Mouse (Mus musculus) adrenal gland, postnatal 10 days (tissue): Measurements from ENCODE around the gene Slirp. TPM values are rescaled to one million over a fixed set of nuclear protein-coding genes. Genes with fewer than 3 reads are reported as not detected.
"Not testable (repeated sequence)": the region's sequence is repeated elsewhere in the genome, so short reads cannot be mapped to it uniquely, and the experiment has no call there.

ENCODE experiments used
- DNase-seq: peaks from one replicate; pipeline ENCODE4 v3.0.0; 2021; ENCODE audit warnings: mixed read lengths
- microRNA-seq: library from miRNA; unstranded; fragments of <30 nt; microRNA quantifications from one replicate; pipeline ENCODE4 v1.2.0, GENCODE M21; 2021
- total RNA-seq, 2 experiments: library from RNA; stranded (reverse); gene quantifications; 2 replicates each; pipeline ENCODE4 v1.2.3; 2021

Gene Slirp
- total RNA-seq, 2 experiments from 2014 or later = 186 to 195 TPM

- DNase-seq = no peak
Observed at GRCm38 (mm10) chr12:87428295-87428694, 15.4 kb upstream of the Slirp start.

GRCm38 (mm10) chr12:87428885-87429284 lies 14.8 kb upstream of the Slirp start:
- no peak for DNase-seq

DNA sequence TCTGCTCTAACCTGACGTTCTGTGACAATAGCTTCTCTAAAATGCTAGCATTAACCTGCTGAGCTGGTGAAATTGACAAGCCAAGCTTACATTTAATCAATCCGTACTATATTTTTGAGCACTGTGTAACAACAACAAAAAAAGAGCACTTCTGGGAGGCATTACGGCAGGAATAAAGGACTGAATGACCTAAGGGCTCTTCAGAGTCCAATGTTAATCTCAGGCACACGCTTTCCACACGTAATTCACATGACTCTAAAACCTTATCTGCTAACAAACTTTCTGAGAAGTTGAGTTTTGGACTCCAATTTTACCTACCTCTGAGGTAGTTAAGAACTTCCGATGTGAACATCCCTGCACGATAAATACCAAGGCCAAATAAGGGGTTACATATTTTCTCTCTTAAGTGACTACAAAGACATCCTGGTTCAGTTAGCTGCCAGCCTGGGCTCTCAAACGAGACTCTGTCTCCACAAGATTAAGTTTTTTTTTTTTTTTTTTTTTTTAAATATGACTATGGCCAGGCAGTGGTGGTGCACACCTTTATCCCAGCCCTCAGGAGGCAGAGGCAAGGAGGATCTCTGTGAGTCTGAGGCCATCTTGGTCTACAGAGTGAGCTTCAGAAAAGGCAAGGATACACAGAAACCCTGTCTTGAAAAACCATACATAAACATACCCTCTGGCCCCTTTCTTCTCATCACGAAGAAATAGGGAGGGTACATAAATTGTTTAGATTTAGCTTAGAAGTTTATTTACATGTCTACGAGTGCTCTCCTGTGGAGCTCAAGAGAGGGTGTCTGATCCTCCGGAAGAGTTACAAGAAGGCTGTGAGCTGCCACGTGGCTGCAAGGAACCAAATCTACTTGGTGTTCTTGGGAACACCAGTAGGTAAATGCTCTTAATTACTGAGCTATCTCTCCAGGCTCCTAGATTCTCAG lies 1.2 kb upstream of the Slirp start:
- DNase-seq = no peak

DNA sequence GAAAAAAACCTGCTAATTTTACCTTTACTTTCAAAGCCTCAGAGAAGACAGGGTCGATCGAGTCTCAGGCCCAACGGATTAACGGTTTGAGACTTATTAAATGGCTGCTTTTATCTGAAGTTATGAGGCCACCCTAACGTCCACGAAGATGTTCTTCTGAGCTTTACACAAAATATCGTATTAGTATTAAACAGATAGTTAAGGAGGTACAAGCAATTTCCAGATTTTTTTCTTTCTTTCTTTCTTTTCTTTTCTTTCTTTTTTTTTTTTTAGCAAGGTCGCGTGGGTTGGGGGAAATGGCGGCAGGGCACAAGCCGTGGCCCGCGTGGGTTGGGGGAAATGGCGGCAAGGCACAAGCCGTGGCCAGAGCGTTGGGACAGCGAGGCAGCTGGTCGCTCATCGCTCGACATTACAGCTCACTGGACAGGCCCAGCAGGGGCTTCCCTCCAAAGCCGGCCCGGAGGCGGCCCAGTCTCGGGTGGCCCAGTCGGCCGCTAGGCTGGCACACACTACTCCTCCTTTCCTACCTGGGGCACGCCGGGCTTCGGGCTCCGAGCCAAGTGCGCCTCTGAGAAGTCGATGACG lies 489 bp upstream of the Slirp start:
- DNase-seq = no peak

GRCm38 (mm10) chr12:87444211-87444610 lies 515 bp downstream of the Slirp start:
- DNase-seq = no peak

DNA sequence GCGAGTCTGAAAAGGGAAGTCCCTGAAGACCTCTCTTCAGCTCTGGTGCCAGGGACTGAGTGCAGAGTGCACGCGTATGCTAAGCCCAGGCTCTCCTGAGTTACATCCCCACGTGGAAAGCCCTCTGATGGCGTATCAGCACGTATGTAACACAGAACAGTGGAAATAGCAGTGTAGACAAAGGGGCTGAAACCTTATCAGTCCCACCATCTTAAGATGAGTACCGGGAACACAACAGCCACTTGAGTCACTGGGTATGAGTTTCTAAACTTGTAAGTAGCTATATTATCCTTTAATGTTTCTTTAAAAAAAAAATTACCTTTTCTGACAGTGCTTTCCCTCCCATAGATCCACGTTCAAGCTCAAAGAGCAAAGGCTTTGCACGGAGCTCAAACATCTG lies 5.8 kb downstream of the Slirp start:
- no peak for DNase-seq

DNA sequence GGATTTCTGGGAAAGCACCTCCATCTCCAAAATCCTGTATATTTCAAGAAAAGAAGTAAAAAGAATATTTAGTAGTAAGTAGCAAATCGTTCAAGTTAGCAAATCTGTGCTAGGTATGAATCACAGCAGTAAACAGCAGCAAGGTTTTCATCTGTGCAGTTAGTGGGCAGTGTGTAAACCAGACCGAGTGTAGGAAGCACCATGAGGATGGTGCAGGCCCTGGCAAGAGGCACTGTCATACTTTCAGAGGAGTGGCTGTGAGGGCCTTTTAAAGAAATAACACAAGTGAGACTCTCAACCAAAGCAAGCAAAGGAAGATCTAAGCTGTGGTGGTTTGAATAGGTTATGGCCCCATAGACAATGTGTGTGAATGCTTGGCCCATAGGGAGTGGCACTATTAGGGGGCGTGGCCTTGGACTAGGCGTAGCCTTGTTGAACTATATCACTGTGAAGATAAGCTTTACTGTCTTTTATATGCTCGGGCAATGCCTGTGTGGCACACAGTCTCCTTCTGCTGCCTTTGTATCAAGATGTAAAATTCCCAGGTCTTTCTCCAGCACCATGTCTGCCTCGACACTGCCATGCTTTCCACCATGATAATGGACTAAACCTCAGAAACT lies 21.1 kb downstream of the Slirp start:
- DNase-seq = no peak

DNA sequence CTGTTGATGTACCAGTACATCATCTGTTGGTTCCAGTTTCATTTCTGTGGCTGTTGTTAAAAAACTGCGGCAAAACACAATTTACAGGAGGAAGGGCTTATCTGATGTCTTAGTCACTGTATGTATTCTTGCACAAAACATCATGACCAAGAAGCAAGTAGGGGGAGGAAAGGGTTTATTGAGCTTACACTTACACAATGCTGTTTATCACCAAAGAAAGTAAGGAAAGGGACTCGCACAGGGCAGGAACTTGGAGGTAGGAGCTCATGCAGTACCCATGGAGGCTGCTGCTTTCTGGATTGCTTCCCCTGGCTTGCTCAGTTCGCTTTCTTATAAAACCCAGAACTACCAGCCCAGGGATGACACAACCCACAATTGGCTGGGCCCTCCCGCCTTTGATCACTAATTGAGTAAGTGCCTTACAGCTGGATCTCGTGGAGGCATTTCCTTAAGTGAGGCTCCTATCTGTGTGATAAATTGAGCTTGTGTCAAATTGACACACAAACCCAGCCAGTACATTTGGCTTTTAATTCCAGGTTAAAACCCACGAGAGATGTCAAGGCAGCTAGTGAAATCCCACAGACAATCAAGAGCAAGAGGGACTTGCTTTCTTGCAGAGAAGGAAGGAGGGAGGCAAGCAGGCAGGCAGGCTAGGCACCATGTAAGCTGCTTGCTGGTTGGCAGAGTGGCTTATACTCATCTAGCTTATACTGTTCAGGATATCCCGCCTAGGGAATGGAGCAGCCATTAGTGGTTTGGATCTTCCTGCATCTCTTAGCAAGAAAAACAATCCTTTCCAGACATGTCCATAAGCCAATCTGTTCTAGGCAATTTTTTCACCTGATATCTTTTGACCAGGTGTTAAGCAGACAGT lies 26.8 kb downstream of the Slirp start:
- DNase-seq = peak; percentile 16

DNA sequence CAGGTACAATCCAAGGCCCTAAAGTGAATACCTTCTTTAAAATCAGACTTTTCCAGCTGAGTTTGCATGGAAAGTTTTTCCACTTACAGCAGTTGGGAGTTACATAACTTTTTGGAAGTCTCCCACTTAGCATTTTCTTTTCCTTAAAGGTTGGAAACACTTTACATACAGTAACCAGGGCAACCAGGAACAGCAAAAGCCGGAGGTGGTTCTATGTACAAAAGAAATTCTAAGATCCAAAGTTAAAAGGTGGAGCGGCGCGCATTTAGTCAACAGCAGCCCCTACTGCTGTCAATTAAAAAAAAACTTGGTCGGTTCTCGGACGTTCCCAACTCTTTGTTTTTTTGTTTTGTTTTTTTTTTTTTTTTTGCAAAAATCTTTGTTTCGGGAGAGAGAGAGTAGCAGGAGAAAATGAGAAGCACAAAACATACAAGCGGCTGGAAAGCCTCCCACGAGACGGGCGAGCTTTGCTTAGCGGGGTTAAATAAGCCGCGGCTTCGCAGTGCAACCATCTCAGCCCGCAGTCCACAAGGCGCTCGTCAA lies 27.8 kb downstream of the Slirp start:
- DNase-seq = peak; percentile 13

- DNase-seq = peak; percentile 94
Observed at GRCm38 (mm10) chr12:87471964-87472786, 28.5 kb downstream of the Slirp start, which contains the start of gene Snw1. TSS of gene Snw1 (minus strand) at chr12:87472274.

DNA sequence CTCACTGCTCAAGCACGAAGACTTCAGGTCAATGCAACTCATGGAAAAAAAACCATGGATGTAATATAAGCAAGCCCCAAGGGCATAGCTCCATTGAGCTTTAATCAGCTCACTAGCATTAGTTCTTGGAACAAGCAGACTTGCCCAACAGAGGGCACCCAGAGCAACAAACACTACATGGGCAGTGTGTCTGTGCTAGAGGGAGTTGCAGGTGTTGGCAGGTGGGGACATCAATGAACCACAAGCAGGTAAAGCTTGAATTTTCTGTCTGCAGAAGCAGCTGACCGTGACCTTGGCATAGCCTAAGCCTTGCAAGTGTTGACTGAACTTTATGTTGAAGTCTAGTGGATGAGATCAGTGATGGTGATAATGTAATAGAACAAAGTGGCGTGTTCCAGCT lies 31.1 kb downstream of the Slirp start:
- no peak for DNase-seq

DNA sequence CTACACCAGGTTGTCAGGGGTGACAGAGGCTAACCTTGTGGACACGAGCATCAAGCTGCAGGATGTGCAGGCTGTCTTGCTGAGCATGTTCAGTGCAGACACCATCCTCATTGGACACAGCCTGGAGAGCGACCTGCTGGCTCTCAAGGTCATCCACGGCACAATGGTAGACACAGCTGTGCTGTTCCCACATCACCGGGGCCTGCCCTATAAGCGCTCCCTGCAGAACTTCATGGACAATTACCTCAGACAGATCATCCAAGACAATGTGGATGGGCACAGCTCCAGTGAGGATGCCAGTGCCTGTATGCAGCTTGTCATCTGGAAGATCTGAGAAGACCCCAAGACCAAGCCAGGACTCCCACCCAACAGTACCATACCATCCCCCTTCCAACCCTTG lies 38.8 kb downstream of the Slirp start:
- DNase-seq = not testable (repeated sequence)

DNA sequence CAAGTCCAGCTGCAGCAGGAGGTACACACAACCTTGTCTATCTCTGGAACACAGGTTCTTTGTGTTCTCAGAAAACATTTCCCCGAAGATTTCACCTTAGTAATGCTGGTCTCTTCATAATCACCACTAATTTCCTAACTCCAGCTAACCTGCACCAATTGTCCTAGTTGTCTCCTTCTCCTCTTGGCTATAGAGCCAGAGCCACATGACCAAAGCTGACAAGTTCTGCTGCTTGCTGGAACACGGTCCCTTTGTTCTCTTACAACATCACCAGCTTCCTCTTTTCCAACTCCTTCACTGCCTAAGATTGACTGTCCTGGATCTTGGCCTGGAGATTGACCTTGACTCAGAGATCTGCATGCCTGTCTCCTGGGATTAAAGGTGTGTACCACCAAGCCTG lies 45.0 kb downstream of the Slirp start:
- DNase-seq = not testable (repeated sequence)

GRCm38 (mm10) chr12:87494421-87494820 lies 50.7 kb downstream of the Slirp start, which contains the start of gene Gm5788:
TSS of gene Gm5788 (plus strand) at chr12:87494721.
- not testable (repeated sequence) for DNase-seq

Small RNA genes lying within 50 kb of the gene (microRNA-seq; reads per million reads assigned to microRNA genes)
- 128 reads per million, percentile 48 among the genes with 10 or more reads in this experiment for gene Mir3068

Other genes with a start within 250 kb of the Slirp start
- 1 to 10 TPM; 1.1 to 1.8 TPM for gene Samd15, start 244.2 kb upstream of the Slirp start, total RNA-seq
- gene Tmed8, start 243.4 kb upstream of the Slirp start, total RNA-seq = 10 to 100 TPM; 17.5 to 19.3 TPM
- gene Noxred1, start 205.2 kb upstream of the Slirp start, total RNA-seq = under 1 TPM; 0.42 to 0.55 TPM
- 10 to 100 TPM; 34.2 to 40.2 TPM for gene Vipas39, start 177.6 kb upstream of the Slirp start, total RNA-seq
- 100 to 1,000 TPM; 117 TPM for gene Ahsa1, start 177.4 kb upstream of the Slirp start, total RNA-seq
- under 1 TPM; 0.18 to 0.55 TPM for gene Ism2, start 144.2 kb upstream of the Slirp start, total RNA-seq
- 100 to 1,000 TPM; 135 to 149 TPM for gene Sptlc2, start 55.5 kb upstream of the Slirp start, total RNA-seq
- gene Alkbh1, start 121 bp downstream of the Slirp start, total RNA-seq = 10 to 100 TPM; 23.9 to 24.3 TPM
- 10 to 100 TPM; 58.2 to 61.2 TPM for gene Snw1, start 28.4 kb downstream of the Slirp start, total RNA-seq
- gene Gm5788, start 50.8 kb downstream of the Slirp start, total RNA-seq = not detected
- gene Gm8300, start 70.4 kb downstream of the Slirp start, total RNA-seq = not detected
- not detected for gene Oog1, start 158.8 kb downstream of the Slirp start, total RNA-seq
- gene Gm4027, start 175.0 kb downstream of the Slirp start, total RNA-seq = not detected
- not detected for gene Gm16381, start 200.7 kb downstream of the Slirp start, total RNA-seq